Mouse (Mus musculus) CD4-positive, CD25-positive, alpha-beta regulatory T cell, adult 2 months (primary cell): ENCODE measurements around the gene Gsx2.

Experiments used
- DNase-seq: peaks from one replicate; pipeline ENCODE4 v3.0.0-alpha.2; 2012; ENCODE audit warnings: low read depth, low spot score

Gene Gsx2

GRCm38 (mm10) chr5:75075383-75075941 is at the start of gene Gsx2:
Gsx2 (plus strand) TSS chr5:75075601.
- no peak for DNase-seq

GRCm38 (mm10) chr5:75035475-75035874 is 39.9 kb upstream of the Gsx2 start:
- peak; percentile 28 for DNase-seq

GRCm38 (mm10) chr5:75039307-75039706 is 36.1 kb upstream of the Gsx2 start:
- DNase-seq: no peak

- DNase-seq: peak; percentile 35
Measured at GRCm38 (mm10) chr5:75043011-75043445, 32.4 kb upstream of the Gsx2 start.

GRCm38 (mm10) chr5:75043621-75044301 is 31.6 kb upstream of the Gsx2 start:
- peak; percentile 51 for DNase-seq

- DNase-seq: peak; percentile 89
Measured at GRCm38 (mm10) chr5:75044310-75044904, 31.0 kb upstream of the Gsx2 start, which contains the start of gene Chic2. Chic2 (minus strand) TSS chr5:75044774.

GRCm38 (mm10) chr5:75045371-75045770 is 30.0 kb upstream of the Gsx2 start:
- DNase-seq: peak; percentile 20

GRCm38 (mm10) chr5:75046681-75047321 is 28.6 kb upstream of the Gsx2 start:
- DNase-seq: no peak

GRCm38 (mm10) chr5:75051109-75051508 is 24.3 kb upstream of the Gsx2 start:
- DNase-seq: no peak

GRCm38 (mm10) chr5:75063177-75063576 is 12.2 kb upstream of the Gsx2 start:
- no peak for DNase-seq

GRCm38 (mm10) chr5:75066715-75067114 is 8.7 kb upstream of the Gsx2 start:
- peak; percentile 84 for DNase-seq

- DNase-seq: peak; percentile 93
Measured at GRCm38 (mm10) chr5:75067125-75067756, 8.2 kb upstream of the Gsx2 start.

GRCm38 (mm10) chr5:75070132-75070531 is 5.3 kb upstream of the Gsx2 start:
- DNase-seq: no peak

- no peak for DNase-seq
Measured at GRCm38 (mm10) chr5:75070656-75071375, 4.6 kb upstream of the Gsx2 start.

- no peak for DNase-seq
Measured at GRCm38 (mm10) chr5:75071951-75072350, 3.5 kb upstream of the Gsx2 start.

GRCm38 (mm10) chr5:75072532-75072931 is 2.9 kb upstream of the Gsx2 start:
- DNase-seq: no peak

- no peak for DNase-seq
Measured at GRCm38 (mm10) chr5:75073167-75073566, 2.2 kb upstream of the Gsx2 start.

- DNase-seq: no peak
Measured at GRCm38 (mm10) chr5:75073684-75074083, 1.7 kb upstream of the Gsx2 start.

- no peak for DNase-seq
Measured at GRCm38 (mm10) chr5:75074132-75074531, 1.3 kb upstream of the Gsx2 start.

GRCm38 (mm10) chr5:75074537-75075382 is 641 bp upstream of the Gsx2 start:
- no peak for DNase-seq
